Mouse (Mus musculus) limb, embryonic 13.5 days (tissue): ENCODE measurements around the gene Ephx1. TPM values are rescaled to one million over a fixed set of nuclear protein-coding genes. Genes with fewer than 3 reads are reported as not detected.
A peak's percentile ranks its signal among the peaks of the same experiment; 100 is the strongest.
"Not testable (repeated sequence)": the region's sequence is repeated elsewhere in the genome, so short reads cannot be mapped to it uniquely, and the experiment has no call there.

ENCODE experiments used
- ATAC-seq: fragments of 200-750 bp; cut with Nextera tagmentation; 2 replicates; pipeline ENCODE4 v1.8.0; 2017; ENCODE audit warnings: low read depth, moderate number of reproducible peaks, moderate TSS enrichment; ENCODE audit not compliant: low FRiP score
- H3K27ac ChIP-seq: fragments of 300-500 bp; sonication (generic); 2 replicates; pipeline ENCODE4 v1.5.1; 2015; ENCODE audit warnings: inconsistent platforms, mild to moderate bottlenecking, moderate library complexity
- H3K27me3 ChIP-seq: fragments of 300-500 bp; sonication (generic); 2 replicates; pipeline ENCODE4 v1.6.1; 2015; ENCODE audit warnings: mild to moderate bottlenecking, inconsistent platforms
- H3K36me3 ChIP-seq: fragments of 300-500 bp; sonication (generic); 2 replicates; pipeline ENCODE4 v1.6.1; 2015; ENCODE audit warnings: inconsistent platforms, mild to moderate bottlenecking, moderate library complexity
- H3K4me1 ChIP-seq: fragments of 300-500 bp; sonication (generic); 2 replicates; pipeline ENCODE4 v1.6.1; 2015; ENCODE audit warnings: inconsistent platforms
- H3K4me2 ChIP-seq: fragments of 300-500 bp; sonication (generic); replicated peaks from 2 replicates; pipeline ENCODE4 v1.6.1; 2015; ENCODE audit warnings: inconsistent platforms, mild to moderate bottlenecking, moderate library complexity
- H3K4me3 ChIP-seq: fragments of 300-500 bp; sonication (generic); 2 replicates; pipeline ENCODE4 v1.5.1; 2015; ENCODE audit warnings: moderate library complexity, mild to moderate bottlenecking, inconsistent platforms
- H3K9ac ChIP-seq: fragments of 300-500 bp; sonication (generic); 2 replicates; pipeline ENCODE4 v1.6.1; 2015; ENCODE audit warnings: mild to moderate bottlenecking, inconsistent platforms
- H3K9me3 ChIP-seq: fragments of 300-500 bp; sonication (generic); 2 replicates; pipeline ENCODE4 v1.6.1; 2016; ENCODE audit warnings: inconsistent platforms
- WGBS: fragments of 180-500 bp; shearing (Covaris S2); methylation state at CpG from one replicate; pipeline ENCODE4 v1.1.7; 2015; 5-methylcytosine and 5-hydroxymethylcytosine counted together
- polyA plus RNA-seq: library from polyadenylated mRNA; unstranded; fragments of >200 nt; fragmentation: Nextera tagmentation; extraction: Ambion mirVana; gene quantifications from 2 replicates; pipeline ENCODE4 v1.2.1, GENCODE M21; 2015

Gene Ephx1
- polyA plus RNA-seq, 1 experiment from 2014 or later, result 4.2 TPM

DNA sequence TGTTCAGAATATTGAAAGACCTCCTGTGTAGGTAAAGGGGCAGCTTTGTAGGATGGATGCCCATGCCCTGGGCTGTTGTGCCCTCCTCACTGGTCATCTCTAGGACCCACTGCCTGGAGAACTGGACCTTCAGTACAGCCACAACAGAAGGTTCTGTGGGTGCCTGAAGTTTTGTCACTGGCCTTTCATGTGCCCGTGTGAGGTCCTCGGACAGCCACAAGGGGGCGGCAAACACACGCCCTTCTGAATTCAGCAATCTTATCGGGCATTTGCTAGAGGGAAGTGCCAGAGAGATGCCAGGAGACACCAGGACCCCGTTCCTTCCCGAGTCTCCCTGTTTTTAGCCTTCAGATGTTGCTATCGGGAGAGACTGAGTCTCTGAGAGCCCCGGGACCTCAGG is 32.9 kb downstream of the Ephx1 start:
- 2% methylated on average over 9 of the region's 9 CpGs for WGBS
- peak overlapping the region; percentile 36; the same call in 1 of the 2 replicates for H3K4me2 ChIP-seq
- H3K4me1 ChIP-seq, result no peaks in the 10 kb centered on the region
- no peaks in the 10 kb centered on the region for H3K9me3 ChIP-seq
- no peak overlapping the region for H3K4me3 ChIP-seq
- no peak overlapping the region for H3K27ac ChIP-seq
- 0 out of 2 replicates have a peak overlapping the region, but pooled peaks have one; percentile 43 for H3K9ac ChIP-seq
- H3K36me3 ChIP-seq, result no peaks in the 10 kb centered on the region
- H3K27me3 ChIP-seq, result no peaks in the 10 kb centered on the region
- no peak for ATAC-seq

- no peaks in the 10 kb centered on the region for H3K27me3 ChIP-seq
- no peak for ATAC-seq
- WGBS, result 86% methylated on average over 8 of the region's 8 CpGs
- H3K27ac ChIP-seq, result no peak overlapping the region
- H3K4me3 ChIP-seq, result no peak overlapping the region
- no peaks in the 10 kb centered on the region for H3K36me3 ChIP-seq
- no peak overlapping the region for H3K9ac ChIP-seq
- H3K4me2 ChIP-seq, result no peak overlapping the region
- no peaks in the 10 kb centered on the region for H3K9me3 ChIP-seq
- no peaks in the 10 kb centered on the region for H3K4me1 ChIP-seq
Measured at GRCm38 (mm10) chr1:180986701-180987100, 34.0 kb downstream of the Ephx1 start.

DNA sequence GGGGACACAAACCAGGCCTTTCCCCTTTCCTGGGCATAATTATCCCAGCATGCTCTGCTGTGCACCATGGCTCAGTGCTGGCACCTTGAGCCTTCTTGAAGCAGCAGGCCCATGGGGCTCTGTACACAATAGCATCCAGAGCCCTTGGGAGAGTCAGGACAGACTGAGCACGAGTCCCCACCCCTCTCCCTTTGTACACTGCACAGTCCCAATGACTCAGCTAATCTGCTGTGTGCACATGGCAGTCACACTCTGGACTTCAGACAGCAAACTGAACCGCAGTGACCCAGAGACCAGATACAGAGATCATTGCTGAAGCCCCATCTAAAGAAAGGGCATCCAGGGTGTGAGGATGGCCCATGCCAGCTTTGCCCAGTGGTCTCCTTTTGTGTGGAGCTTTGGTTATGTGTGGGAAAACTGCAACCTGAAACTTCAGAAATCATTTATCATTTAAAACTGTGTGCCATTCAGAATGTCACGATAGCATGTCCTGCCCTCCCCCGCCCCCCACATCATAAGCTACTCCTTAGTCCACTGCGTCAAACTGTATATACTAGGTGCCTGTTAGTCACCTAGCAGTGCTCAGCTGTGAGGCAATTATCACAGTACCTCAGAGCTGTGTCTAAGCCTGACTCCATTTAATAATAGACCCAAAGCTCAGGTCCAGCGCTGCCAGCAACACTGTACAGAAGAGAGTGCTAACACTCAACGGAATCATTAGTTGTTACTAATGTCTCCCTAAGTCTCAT is 39.2 kb downstream of the Ephx1 start:
- H3K4me2 ChIP-seq, H3K4me3 ChIP-seq, H3K4me1 ChIP-seq, H3K9me3 ChIP-seq, H3K27ac ChIP-seq, H3K9ac ChIP-seq, H3K36me3 ChIP-seq, H3K27me3 ChIP-seq, ATAC-seq: not testable (repeated sequence)
- 79% methylated on average over 7 of the region's 7 CpGs for WGBS

- Histone ChIP-seq H3K4me2 (no peak overlapping the region), H3K4me1 (no peaks in the 10 kb centered on the region), H3K36me3 (no peaks in the 10 kb centered on the region; the same call in 1 of the 2 replicates), H3K27me3 (no peaks in the 10 kb centered on the region), H3K27ac (no peak overlapping the region), H3K4me3 (no peak overlapping the region), H3K9ac (no peak overlapping the region), H3K9me3 (no peaks in the 10 kb centered on the region)
- no peak for ATAC-seq
- 66% methylated on average over 2 of the region's 2 CpGs for WGBS
Measured at GRCm38 (mm10) chr1:180980464-180980863, 40.2 kb downstream of the Ephx1 start.

- WGBS, result 79% methylated on average over 24 of the region's 24 CpGs
Measured at GRCm38 (mm10) chr1:180979484-180980251, 41.0 kb downstream of the Ephx1 start.

GRCm38 (mm10) chr1:180976110-180976679 is 44.5 kb downstream of the Ephx1 start:
- no peaks in the 10 kb centered on the region for H3K4me1 ChIP-seq
- H3K9ac ChIP-seq, result no peak overlapping the region
- peaks cover 30% of the 10 kb centered on the region for H3K36me3 ChIP-seq
- H3K27me3 ChIP-seq, result no peaks in the 10 kb centered on the region
- no peak overlapping the region; the same call in 1 of the 2 replicates for H3K27ac ChIP-seq
- no peak overlapping the region for H3K4me2 ChIP-seq
- WGBS, result 71% methylated on average over 4 of the region's 4 CpGs
- no peak overlapping the region for H3K4me3 ChIP-seq
- H3K9me3 ChIP-seq, result no peaks in the 10 kb centered on the region
- ATAC-seq, result no peak

More at GRCm38 (mm10) chr1:180979484-180980251, 41.0 kb downstream of the Ephx1 start:
- H3K4me2 ChIP-seq, result no peak overlapping the region
- no peak overlapping the region for H3K27ac ChIP-seq
- no peaks in the 10 kb centered on the region; the same call in 1 of the 2 replicates for H3K36me3 ChIP-seq
- H3K27me3 ChIP-seq, result no peaks in the 10 kb centered on the region
- no peaks in the 10 kb centered on the region for H3K4me1 ChIP-seq
- H3K4me3 ChIP-seq, result no peak overlapping the region
- no peak overlapping the region for H3K9ac ChIP-seq
- ATAC-seq, result no peak
- H3K9me3 ChIP-seq, result no peaks in the 10 kb centered on the region

DNA sequence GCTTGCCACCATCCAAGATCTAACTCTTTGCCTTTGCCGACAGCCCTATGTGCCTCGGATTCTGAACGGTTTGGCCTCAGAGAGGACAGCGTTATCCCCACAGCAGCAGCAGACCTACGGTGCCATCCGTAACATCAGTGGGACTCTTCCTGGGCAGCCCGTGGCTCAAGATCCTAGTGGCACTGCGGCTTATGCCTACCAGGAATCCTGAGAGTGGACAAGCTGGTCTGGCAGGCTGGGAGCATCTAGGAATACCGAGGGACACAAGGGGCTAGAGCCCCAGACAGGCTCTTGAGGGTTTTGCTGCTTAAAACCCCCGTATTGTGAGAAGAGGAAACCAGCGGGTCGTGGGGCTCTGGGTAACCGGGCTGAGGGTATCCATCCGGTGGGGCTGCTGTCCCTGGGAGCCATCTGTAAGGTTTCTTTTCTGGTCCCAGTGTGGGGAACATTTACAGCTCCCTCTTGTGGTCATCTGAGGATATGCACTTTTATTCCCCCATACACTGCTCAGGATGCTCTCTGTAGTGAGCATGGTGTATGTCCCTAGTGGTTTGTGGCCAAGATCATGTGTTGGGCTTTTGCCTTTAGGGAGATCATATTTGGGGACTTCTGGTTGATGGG is 46.5 kb downstream of the Ephx1 start:
- ATAC-seq, result peak; percentile 38; the same call in 1 of the 2 replicates
- H3K4me3 ChIP-seq, result no peak overlapping the region
- H3K27ac ChIP-seq, result no peak overlapping the region
- H3K4me2 ChIP-seq, result no peak overlapping the region
- H3K36me3 ChIP-seq, result peaks cover 47% of the 10 kb centered on the region
- no peaks in the 10 kb centered on the region for H3K9me3 ChIP-seq
- H3K27me3 ChIP-seq, result no peaks in the 10 kb centered on the region
- 59% methylated on average over 14 of the region's 14 CpGs for WGBS
- no peaks in the 10 kb centered on the region for H3K4me1 ChIP-seq
- no peak overlapping the region for H3K9ac ChIP-seq

DNA sequence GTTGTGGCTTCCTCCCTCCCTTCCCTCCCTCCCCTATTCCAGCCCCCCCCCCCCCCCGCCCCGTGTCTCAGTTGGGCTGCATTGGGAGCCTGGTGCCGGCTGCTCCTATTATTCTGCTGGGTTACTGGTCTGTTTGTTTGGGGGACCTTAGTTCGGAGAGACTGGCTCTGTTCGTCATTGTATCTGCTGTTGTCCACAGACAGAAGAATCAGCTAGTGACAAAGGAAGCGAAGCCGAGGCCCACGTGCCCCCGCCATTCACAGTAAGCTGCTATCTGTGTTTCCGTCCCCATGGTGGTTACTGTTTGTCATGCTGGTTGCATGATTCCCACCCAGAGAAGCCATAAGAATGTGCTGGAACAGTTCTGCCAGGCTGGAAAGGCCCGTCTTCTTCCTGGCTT is 47.8 kb downstream of the Ephx1 start:
- Histone ChIP-seq H3K4me3 (no peak overlapping the region), H3K27me3 (no peaks in the 10 kb centered on the region), H3K4me2 (no peak overlapping the region), H3K27ac (no peak overlapping the region), H3K9me3 (no peaks in the 10 kb centered on the region), H3K9ac (no peak overlapping the region), H3K36me3 (peaks cover 60% of the 10 kb centered on the region), H3K4me1 (no peaks in the 10 kb centered on the region)
- 86% methylated on average over 10 of the region's 11 CpGs for WGBS
- no peak for ATAC-seq

- 86% methylated on average over 7 of the region's 7 CpGs for WGBS
- ATAC-seq, result no peak
Measured at GRCm38 (mm10) chr1:180967261-180967660, 53.4 kb downstream of the Ephx1 start.

GRCm38 (mm10) chr1:180966542-180966941 is 54.2 kb downstream of the Ephx1 start:
- Histone ChIP-seq H3K9me3 (no peaks in the 10 kb centered on the region), H3K27ac (no peak overlapping the region), H3K27me3 (no peaks in the 10 kb centered on the region), H3K4me2 (no peak overlapping the region), H3K4me3 (no peak overlapping the region), H3K36me3 (peaks cover 95% of the 10 kb centered on the region), H3K4me1 (no peaks in the 10 kb centered on the region), H3K9ac (no peak overlapping the region)
- no peak for ATAC-seq
- WGBS, result 54% methylated on average over 3 of the region's 3 CpGs

More at GRCm38 (mm10) chr1:180967261-180967660, 53.4 kb downstream of the Ephx1 start:
- H3K36me3 ChIP-seq, result peaks cover 94% of the 10 kb centered on the region
- H3K9ac ChIP-seq, result no peak overlapping the region
- H3K9me3 ChIP-seq, result no peaks in the 10 kb centered on the region
- no peak overlapping the region for H3K4me2 ChIP-seq
- no peaks in the 10 kb centered on the region for H3K4me1 ChIP-seq
- H3K27ac ChIP-seq, result no peak overlapping the region
- no peak overlapping the region for H3K4me3 ChIP-seq
- no peaks in the 10 kb centered on the region for H3K27me3 ChIP-seq

GRCm38 (mm10) chr1:180965786-180966185 is 54.9 kb downstream of the Ephx1 start:
- no peak for ATAC-seq
- no peak overlapping the region for H3K4me3 ChIP-seq
- no peak overlapping the region for H3K9ac ChIP-seq
- no peaks in the 10 kb centered on the region for H3K27me3 ChIP-seq
- H3K9me3 ChIP-seq, result no peaks in the 10 kb centered on the region
- H3K27ac ChIP-seq, result no peak overlapping the region
- H3K4me1 ChIP-seq, result no peaks in the 10 kb centered on the region
- no peak overlapping the region for H3K4me2 ChIP-seq
- peaks cover 95% of the 10 kb centered on the region for H3K36me3 ChIP-seq
- WGBS, result 87% methylated on average over 3 of the region's 3 CpGs

DNA sequence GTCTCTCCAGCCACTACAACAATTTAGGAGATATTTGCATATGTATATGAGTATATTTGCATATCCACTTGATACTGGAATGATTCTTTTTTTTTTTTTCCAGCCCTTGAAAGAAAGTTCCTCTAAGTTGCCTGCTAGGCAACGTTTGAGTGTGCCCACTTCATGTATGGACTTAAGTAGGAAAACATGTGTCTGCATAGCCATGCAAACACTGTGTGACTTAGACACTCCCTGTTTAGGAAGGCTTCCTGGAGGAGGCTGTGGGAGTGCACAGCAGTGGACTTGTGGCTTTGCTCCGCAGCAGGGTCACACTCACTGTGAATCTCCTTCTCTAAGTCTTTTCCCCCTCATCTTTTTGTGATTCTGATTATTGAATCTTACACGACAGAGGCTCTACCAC is 61.9 kb downstream of the Ephx1 start:
- H3K9me3 ChIP-seq, result no peaks in the 10 kb centered on the region
- H3K9ac ChIP-seq, result no peak overlapping the region
- no peak overlapping the region for H3K4me3 ChIP-seq
- ATAC-seq, result no peak
- no peak overlapping the region for H3K4me2 ChIP-seq
- H3K27me3 ChIP-seq, result no peaks in the 10 kb centered on the region
- no peak overlapping the region for H3K27ac ChIP-seq
- peaks cover 3% of the 10 kb centered on the region; the same call in 1 of the 2 replicates for H3K4me1 ChIP-seq
- WGBS, result 68% methylated on average over 3 of the region's 3 CpGs
- peaks cover 90% of the 10 kb centered on the region for H3K36me3 ChIP-seq
